Mouse (Mus musculus) heart, adult 2 months (tissue): ENCODE measurements around the gene Grtp1.

Source experiments
- CTCF ChIP-seq: fragments of 200-600 bp; IDR thresholded peaks from 2 replicates; pipeline ENCODE4 v1.8.1; 2022; ENCODE audit warnings: antibody characterized with exemption, mild to moderate bottlenecking, moderate library complexity
- POLR2A ChIP-seq: fragments of 200-500 bp; IDR thresholded peaks from 2 replicates; pipeline ENCODE4 v1.6.1; 2011; ENCODE audit warnings: mild to moderate bottlenecking, low read depth, low read length, control low read depth; ENCODE audit not compliant: insufficient read depth

- TF ChIP-seq POLR2A (no peak), CTCF (no peak)
Measured at GRCm38 (mm10) chr8:13218441-13218840, 18.0 kb upstream of the Grtp1 start.
